Mouse (Mus musculus) thymus, adult 18-20 months (tissue): ENCODE measurements around the gene Atxn1.
A peak's percentile ranks its signal among the peaks of the same experiment; 100 is the strongest.

ENCODE experiments used
- DNase-seq, 2 experiments: peaks; one replicate each; pipeline ENCODE4 v3.0.0; 2022; ENCODE audit warnings: mixed read lengths in 2 of 2

Atxn1 gene

GRCm38 (mm10) chr13:45925294-45925693 is 39.5 kb downstream of the Atxn1 start:
- no peak for DNase-seq

GRCm38 (mm10) chr13:45924555-45924954 is 40.3 kb downstream of the Atxn1 start:
- DNase-seq = peak in 1 of 2 experiments; percentile 40

- DNase-seq = no peak
Observed at GRCm38 (mm10) chr13:45923086-45923485, 41.7 kb downstream of the Atxn1 start.

GRCm38 (mm10) chr13:45922467-45922866 is 42.3 kb downstream of the Atxn1 start:
- peak; percentile 36 to 65 for DNase-seq

GRCm38 (mm10) chr13:45918956-45919711 is 45.7 kb downstream of the Atxn1 start:
- no peak for DNase-seq

GRCm38 (mm10) chr13:45918006-45918380 is 46.8 kb downstream of the Atxn1 start:
- no peak for DNase-seq

- no peak for DNase-seq
Observed at GRCm38 (mm10) chr13:45917058-45918005, 47.5 kb downstream of the Atxn1 start.

- no peak for DNase-seq
Observed at GRCm38 (mm10) chr13:45915921-45916320, 48.9 kb downstream of the Atxn1 start.

- DNase-seq = no peak
Observed at GRCm38 (mm10) chr13:45915026-45915425, 49.8 kb downstream of the Atxn1 start.

- no peak for DNase-seq
Observed at GRCm38 (mm10) chr13:45914117-45914516, 50.7 kb downstream of the Atxn1 start.

- no peak for DNase-seq
Observed at GRCm38 (mm10) chr13:45911848-45912247, 53.0 kb downstream of the Atxn1 start.

GRCm38 (mm10) chr13:45911069-45911468 is 53.7 kb downstream of the Atxn1 start:
- DNase-seq = no peak

- no peak for DNase-seq
Observed at GRCm38 (mm10) chr13:45910348-45910747, 54.5 kb downstream of the Atxn1 start.

- no peak for DNase-seq
Observed at GRCm38 (mm10) chr13:45907181-45907691, 57.6 kb downstream of the Atxn1 start.

- DNase-seq = no peak
Observed at GRCm38 (mm10) chr13:45906438-45907166, 58.2 kb downstream of the Atxn1 start.

- no peak for DNase-seq
Observed at GRCm38 (mm10) chr13:45904955-45905354, 59.9 kb downstream of the Atxn1 start.

- no peak for DNase-seq
Observed at GRCm38 (mm10) chr13:45904456-45904855, 60.4 kb downstream of the Atxn1 start.

- no peak for DNase-seq
Observed at GRCm38 (mm10) chr13:45903519-45904274, 61.1 kb downstream of the Atxn1 start.

GRCm38 (mm10) chr13:45902457-45902856 is 62.4 kb downstream of the Atxn1 start:
- no peak for DNase-seq

- no peak for DNase-seq
Observed at GRCm38 (mm10) chr13:45900776-45901175, 64.0 kb downstream of the Atxn1 start.

GRCm38 (mm10) chr13:45897571-45897970 is 67.2 kb downstream of the Atxn1 start:
- no peak for DNase-seq

GRCm38 (mm10) chr13:45894760-45895159 is 70.0 kb downstream of the Atxn1 start:
- DNase-seq = no peak
